Mouse (Mus musculus) ovary, postnatal 10 days (tissue): ENCODE data around the gene Wls.

Experiments used
- DNase-seq: peaks from one replicate; pipeline ENCODE4 v3.0.0; 2022; ENCODE audit warnings: low spot score

The Wls gene

GRCm38 (mm10) chr3:159839481-159839880 is at the start of gene Wls:
Gene Wls (plus strand): TSS chr3:159839672.
- DNase-seq: peak; percentile 54

- DNase-seq: no peak
Measured at GRCm38 (mm10) chr3:159789781-159790180, 49.7 kb upstream of the Wls start.

GRCm38 (mm10) chr3:159831535-159831934 is 7.9 kb upstream of the Wls start:
- no peak for DNase-seq

GRCm38 (mm10) chr3:159840002-159840816 is 737 bp downstream of the Wls start:
- peak; percentile 48 for DNase-seq

GRCm38 (mm10) chr3:159840817-159841390 is 1.4 kb downstream of the Wls start:
- peak; percentile 12 for DNase-seq

- DNase-seq: no peak
Measured at GRCm38 (mm10) chr3:159841458-159841857, 2.0 kb downstream of the Wls start.

- DNase-seq: no peak
Measured at GRCm38 (mm10) chr3:159843135-159843534, 3.7 kb downstream of the Wls start.

GRCm38 (mm10) chr3:159847410-159848016 is 8.0 kb downstream of the Wls start:
- no peak for DNase-seq

GRCm38 (mm10) chr3:159848156-159848555 is 8.7 kb downstream of the Wls start:
- DNase-seq: no peak

- DNase-seq: no peak
Measured at GRCm38 (mm10) chr3:159851476-159851875, 12.0 kb downstream of the Wls start.

- DNase-seq: no peak
Measured at GRCm38 (mm10) chr3:159851980-159852379, 12.5 kb downstream of the Wls start.

GRCm38 (mm10) chr3:159857112-159857511 is 17.6 kb downstream of the Wls start:
- no peak for DNase-seq

- no peak for DNase-seq
Measured at GRCm38 (mm10) chr3:159865691-159866090, 26.2 kb downstream of the Wls start.

GRCm38 (mm10) chr3:159878983-159879382 is 39.5 kb downstream of the Wls start:
- no peak for DNase-seq

- DNase-seq: no peak
Measured at GRCm38 (mm10) chr3:159883325-159883724, 43.9 kb downstream of the Wls start.

GRCm38 (mm10) chr3:159884802-159885201 is 45.3 kb downstream of the Wls start:
- DNase-seq: no peak

GRCm38 (mm10) chr3:159885271-159885670 is 45.8 kb downstream of the Wls start:
- DNase-seq: peak; percentile 10

GRCm38 (mm10) chr3:159885781-159886400 is 46.4 kb downstream of the Wls start:
- DNase-seq: no peak

GRCm38 (mm10) chr3:159890176-159891056 is 50.9 kb downstream of the Wls start:
- no peak for DNase-seq

GRCm38 (mm10) chr3:159891057-159891752 is 51.7 kb downstream of the Wls start:
- DNase-seq: no peak

- DNase-seq: no peak
Measured at GRCm38 (mm10) chr3:159907329-159907728, 67.9 kb downstream of the Wls start.
